Mouse (Mus musculus): ENCODE data around the gene Tmem240.
"Not testable (repeated sequence)": the region's sequence is repeated elsewhere in the genome, so short reads cannot be mapped to it uniquely, and the experiment has no call there.

Tmem240 gene

GRCm38 (mm10) chr4:155734951-155735702 is 527 bp downstream of the Tmem240 start:
- DNase-seq (ENCODE audit: extremely low read depth, insufficient read length, low spot score): peak; percentile 62

GRCm38 (mm10) chr4:155735788-155736187 is 1.2 kb downstream of the Tmem240 start:
- no peak for DNase-seq (ENCODE audit: extremely low read depth, insufficient read length, low spot score)

- DNase-seq (ENCODE audit: extremely low read depth, insufficient read length, low spot score): no peak
Measured at GRCm38 (mm10) chr4:155736421-155736820, 1.8 kb downstream of the Tmem240 start.

GRCm38 (mm10) chr4:155738262-155738661 is 3.7 kb downstream of the Tmem240 start:
- no peak for DNase-seq (ENCODE audit: extremely low read depth, insufficient read length, low spot score)

GRCm38 (mm10) chr4:155739152-155739551 is 4.6 kb downstream of the Tmem240 start:
- no peak for DNase-seq (ENCODE audit: extremely low read depth, insufficient read length, low spot score)

GRCm38 (mm10) chr4:155739741-155740636 is 5.4 kb downstream of the Tmem240 start:
- no peak for DNase-seq (ENCODE audit: extremely low read depth, insufficient read length, low spot score)

GRCm38 (mm10) chr4:155740681-155741080 is 6.1 kb downstream of the Tmem240 start:
- not testable (repeated sequence) for DNase-seq (ENCODE audit: extremely low read depth, insufficient read length, low spot score)

GRCm38 (mm10) chr4:155742684-155743083 is 8.1 kb downstream of the Tmem240 start:
- DNase-seq (ENCODE audit: extremely low read depth, insufficient read length, low spot score): no peak

GRCm38 (mm10) chr4:155744474-155744873 is 9.9 kb downstream of the Tmem240 start:
- DNase-seq (ENCODE audit: extremely low read depth, insufficient read length, low spot score): no peak

GRCm38 (mm10) chr4:155745136-155745535 is 10.5 kb downstream of the Tmem240 start:
- DNase-seq (ENCODE audit: extremely low read depth, insufficient read length, low spot score): no peak

- DNase-seq (ENCODE audit: extremely low read depth, insufficient read length, low spot score): no peak
Measured at GRCm38 (mm10) chr4:155746036-155746548, 11.5 kb downstream of the Tmem240 start.

GRCm38 (mm10) chr4:155746575-155747490 is 12.2 kb downstream of the Tmem240 start:
- no peak for DNase-seq (ENCODE audit: extremely low read depth, insufficient read length, low spot score)

- DNase-seq (ENCODE audit: extremely low read depth, insufficient read length, low spot score): no peak
Measured at GRCm38 (mm10) chr4:155757011-155757410, 22.4 kb downstream of the Tmem240 start.

GRCm38 (mm10) chr4:155759862-155760612 is 25.4 kb downstream of the Tmem240 start:
- DNase-seq (ENCODE audit: extremely low read depth, insufficient read length, low spot score): no peak

GRCm38 (mm10) chr4:155760613-155761355 is 26.2 kb downstream of the Tmem240 start, which contains the start of gene Atad3a:
Atad3a (minus strand) TSS chr4:155761093.
- DNase-seq (ENCODE audit: extremely low read depth, insufficient read length, low spot score): peak; percentile 97

GRCm38 (mm10) chr4:155761356-155762099 is 26.9 kb downstream of the Tmem240 start:
- DNase-seq (ENCODE audit: extremely low read depth, insufficient read length, low spot score): peak; percentile 52

GRCm38 (mm10) chr4:155762357-155762756 is 27.8 kb downstream of the Tmem240 start:
- DNase-seq (ENCODE audit: extremely low read depth, insufficient read length, low spot score): no peak

GRCm38 (mm10) chr4:155769496-155769879 is 34.9 kb downstream of the Tmem240 start:
- no peak for DNase-seq (ENCODE audit: extremely low read depth, insufficient read length, low spot score)
